8 mouse cellular contexts compared by ENCODE assay signal in the genomic region with DNA sequence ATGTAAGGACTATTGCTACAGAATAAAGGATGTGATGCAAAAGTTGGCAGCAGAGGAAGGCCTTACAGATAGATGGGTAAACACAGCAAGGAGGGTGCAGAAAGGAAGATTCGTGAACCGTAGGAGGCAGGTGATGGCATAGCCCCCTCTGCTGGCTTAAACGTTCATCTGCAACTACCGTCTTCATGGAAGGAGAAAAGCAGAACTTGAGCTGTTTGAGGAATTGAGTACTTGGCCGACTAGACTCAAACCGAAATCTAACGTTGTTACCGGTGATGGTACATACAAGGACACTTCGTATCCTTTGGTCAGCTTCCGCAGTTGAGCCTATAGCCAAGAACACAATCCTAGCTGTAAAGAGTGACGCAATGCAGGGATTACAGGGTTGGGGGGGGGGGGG. TPM values are rescaled to one million over a fixed set of nuclear protein-coding genes. Genes with fewer than 3 reads are reported as not detected.
DNase-seq lines count a peak whose midpoint lies in the region; ATAC-seq lines count a peak whose summit lies in the region.

No protein-coding gene starts in this region.

- intact Hi-C loops in heart, postnatal 25 days (cut with DNase I), result loop anchor here (1.0 to 10.0 kb wide), 2 partner anchors 402 to 482 kb away; no protein-coding TSS in a partner anchor
- intact Hi-C loops in left cerebral cortex, postnatal 10 days (cut with DNase I), result loop anchor here (1.0 to 5.0 kb wide), 3 partner anchors 140 to 756 kb away; a partner anchor contains a TSS

- no peaks in the 10 kb centered on the region for H3K36me3 ChIP-seq in intestine, embryonic 15.5 days

- peak; percentile 53 for ATAC-seq in intestine, embryonic 15.5 days
- peak; percentile 98 for ATAC-seq in megakaryocyte-erythroid progenitor cell, adult 5-6 weeks (replicated peaks; ENCODE audit: low FRiP score, low TSS enrichment, poor library complexity, severe bottlenecking)

- peak overlapping the region; percentile 40 for H3K4me2 ChIP-seq in intestine, embryonic 15.5 days (replicated peaks)

- H3K27me3 ChIP-seq in intestine, embryonic 15.5 days (replicated peaks), result no peaks in the 10 kb centered on the region

- H3K4me1 ChIP-seq in intestine, embryonic 15.5 days (replicated peaks), result no peaks in the 10 kb centered on the region

- WGBS in intestine, embryonic 15.5 days, result 14% methylated on average over 11 of the region's 11 CpGs

- peak; percentile 91 for DNase-seq in heart, adult 11 months
- DNase-seq in heart, postnatal 25 days (ENCODE audit: low spot score), result no peak
- DNase-seq in embryo, embryonic 10 days (ENCODE audit: low spot score), result peak; percentile 88
- peak; percentile 38 for DNase-seq in gastrocnemius, postnatal 10 days
- DNase-seq in left cerebral cortex, postnatal 10 days (ENCODE audit: extremely low spot score in 1 of 2, low spot score in 2 of 2), result peak; percentile 63 to 77
- DNase-seq in right cerebral cortex, postnatal 14 days, result peak; percentile 69

- H3K9me3 ChIP-seq in intestine, embryonic 15.5 days, result no peaks in the 10 kb centered on the region

- no peak overlapping the region for H3K9ac ChIP-seq in intestine, embryonic 15.5 days

- H3K4me3 ChIP-seq in intestine, embryonic 15.5 days (replicated peaks), result no peak overlapping the region

- no peak overlapping the region for H3K27ac ChIP-seq in intestine, embryonic 15.5 days

RNA-seq across cellular contexts. Expression of a gene that starts 25.4 kb away (rescaled TPM):
- not detected for total RNA-seq in heart, postnatal 25 days (2021)
- not detected for total RNA-seq in gastrocnemius, postnatal 10 days (2021)
- polyA plus RNA-seq in intestine, embryonic 15.5 days (2015; fragmentation: Nextera tagmentation; extraction: Ambion mirVana), result not detected in 2 replicates
- not detected for total RNA-seq in left cerebral cortex, postnatal 10 days (2021)
- total RNA-seq in megakaryocyte-erythroid progenitor cell, adult 5-6 weeks (2014; fragmentation: Nextera tagmentation), result not detected in 2 replicates
- not detected in 2 replicates for total RNA-seq in megakaryocyte-erythroid progenitor cell, adult 5-6 weeks (2017)

RNA-seq across cellular contexts. Expression of a gene that starts 48.4 kb away (rescaled TPM):
- total RNA-seq in heart, postnatal 25 days (2021), result 10 to 100 TPM; 31.9 to 34.1 TPM
- total RNA-seq in gastrocnemius, postnatal 10 days (2021), result 10 to 100 TPM; 26.3 to 34.4 TPM
- polyA plus RNA-seq in intestine, embryonic 15.5 days (2015; fragmentation: Nextera tagmentation; extraction: Ambion mirVana), result 56.4 and 64.9 TPM in 2 replicates
- total RNA-seq in left cerebral cortex, postnatal 10 days (2021), result 10 to 100 TPM; 65.4 to 73.3 TPM
- total RNA-seq in megakaryocyte-erythroid progenitor cell, adult 5-6 weeks (2014; fragmentation: Nextera tagmentation), result 48.0 and 50.3 TPM in 2 replicates
- total RNA-seq in megakaryocyte-erythroid progenitor cell, adult 5-6 weeks (2017), result 50.1 and 99.0 TPM in 2 replicates
